Comparison of ENCODE assay signal across 7 mouse cellular contexts in the genomic region with DNA sequence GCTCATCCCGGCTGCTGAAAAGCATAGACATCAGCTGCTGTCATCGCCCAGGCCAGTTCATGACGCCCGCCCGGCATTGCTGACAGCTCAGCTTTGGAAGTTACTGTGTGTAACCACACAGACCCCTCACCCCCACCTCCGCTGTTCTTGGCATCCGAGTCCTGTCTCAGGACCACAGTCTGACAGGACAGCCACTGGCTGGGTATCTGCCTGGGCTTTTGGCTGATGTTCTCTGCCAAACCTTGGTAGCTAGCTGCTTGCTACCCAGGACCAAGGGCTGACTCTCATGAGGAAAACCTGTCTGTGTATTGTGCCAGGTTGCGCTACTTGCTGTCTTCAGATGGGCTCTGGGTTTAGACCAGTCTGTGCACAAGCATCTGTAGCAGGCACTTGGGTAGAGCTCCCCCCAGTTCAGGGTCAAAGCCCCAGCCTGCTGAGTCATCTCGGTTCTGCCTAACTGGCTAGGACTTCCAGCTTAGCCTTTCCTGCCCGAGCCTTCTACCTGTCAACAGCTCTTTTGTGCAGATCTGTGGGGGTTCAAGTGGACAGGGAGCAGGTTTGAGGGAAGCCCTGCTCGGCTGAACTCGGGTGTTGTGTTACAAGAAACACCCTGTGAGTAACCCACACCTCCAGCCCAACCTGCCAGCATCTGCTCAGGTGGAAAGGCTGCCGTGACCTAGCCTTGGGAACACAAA.
DNase-seq lines count a peak whose midpoint lies in the region; ATAC-seq and TF ChIP-seq lines count a peak whose summit lies in the region.

No protein-coding gene starts in this region.

- H3K9me3 ChIP-seq in intestine, embryonic 16.5 days (ENCODE audit: control insufficient read depth, low read length), result no peaks in the 10 kb centered on the region
- H3K9me3 ChIP-seq in lung, embryonic 14.5 days (ENCODE audit: low read depth, low read length), result no peaks in the 10 kb centered on the region
- H3K9me3 ChIP-seq in stomach, embryonic 15.5 days, result no peaks in the 10 kb centered on the region

- H3K4me2 ChIP-seq in intestine, embryonic 16.5 days (ENCODE audit: low read depth, low read length), result peak overlapping the region; percentile 32
- H3K4me2 ChIP-seq in lung, embryonic 14.5 days, result peak overlapping the region; percentile 56
- peak overlapping the region; percentile 50 for H3K4me2 ChIP-seq in stomach, embryonic 15.5 days

- peak overlapping the region; percentile 30 for H3K4me3 ChIP-seq in intestine, embryonic 16.5 days (ENCODE audit: low read length)
- H3K4me3 ChIP-seq in lung, embryonic 14.5 days (ENCODE audit: low read depth, low read length), result 0 out of 2 replicates have a peak overlapping the region, but pooled peaks have one; percentile 5
- H3K4me3 ChIP-seq in stomach, embryonic 15.5 days (replicated peaks), result peak overlapping the region; percentile 11; the same call in 1 of the 2 replicates

- peak; percentile 84 to 92 for DNase-seq in adrenal gland, adult (ENCODE audit: inconsistent age in 2 of 2, low spot score in 1 of 2)
- DNase-seq in cerebellum, adult 9-10 months, result peak; percentile 42
- DNase-seq in gastrocnemius, postnatal 25 days, result peak; percentile 37
- DNase-seq in lung, embryonic 14.5 days, result peak; percentile 79
- DNase-seq in left cerebral cortex, adult 18-20 months (ENCODE audit: low spot score in 2 of 2), result no peak

- 33% methylated on average over 13 of the region's 13 CpGs for WGBS in intestine, embryonic 16.5 days
- 21% methylated on average over 13 of the region's 13 CpGs for WGBS in lung, embryonic 14.5 days
- 28% methylated on average over 13 of the region's 13 CpGs for WGBS in stomach, embryonic 15.5 days

- no peaks in the 10 kb centered on the region for H3K27me3 ChIP-seq in intestine, embryonic 16.5 days (replicated peaks; ENCODE audit: control insufficient read depth, insufficient read depth, low read length)
- H3K27me3 ChIP-seq in lung, embryonic 14.5 days (ENCODE audit: insufficient read depth, low read length), result no peaks in the 10 kb centered on the region
- no peaks in the 10 kb centered on the region for H3K27me3 ChIP-seq in stomach, embryonic 15.5 days (replicated peaks)

- peak overlapping the region; percentile 59; the same call in 1 of the 2 replicates for H3K9ac ChIP-seq in intestine, embryonic 16.5 days (ENCODE audit: low read depth, low read length)
- H3K9ac ChIP-seq in lung, embryonic 14.5 days, result peak overlapping the region; percentile 27
- no peak overlapping the region for H3K9ac ChIP-seq in stomach, embryonic 15.5 days

- no peaks in the 10 kb centered on the region for H3K36me3 ChIP-seq in intestine, embryonic 16.5 days (ENCODE audit: control insufficient read depth, insufficient read depth, low read length)
- no peaks in the 10 kb centered on the region for H3K36me3 ChIP-seq in lung, embryonic 14.5 days (ENCODE audit: insufficient read depth)
- H3K36me3 ChIP-seq in stomach, embryonic 15.5 days, result no peaks in the 10 kb centered on the region

- peaks cover 39% of the 10 kb centered on the region for H3K4me1 ChIP-seq in intestine, embryonic 16.5 days (ENCODE audit: control insufficient read depth, insufficient read depth, low read length)
- peaks cover 34% of the 10 kb centered on the region for H3K4me1 ChIP-seq in lung, embryonic 14.5 days (ENCODE audit: insufficient read depth)
- peaks cover 39% of the 10 kb centered on the region for H3K4me1 ChIP-seq in stomach, embryonic 15.5 days

- peak overlapping the region; percentile 85 for H3K27ac ChIP-seq in intestine, embryonic 16.5 days (ENCODE audit: low read length)
- peak overlapping the region; percentile 79 for H3K27ac ChIP-seq in lung, embryonic 14.5 days (ENCODE audit: low read depth)
- peak overlapping the region; percentile 84 for H3K27ac ChIP-seq in stomach, embryonic 15.5 days

- TF ChIP-seq CTCF in lung, embryonic 14.5 days (IDR thresholded peaks at IDR 0.05; ENCODE audit: low read depth), result no peak

- ATAC-seq in intestine, embryonic 16.5 days, result peak; percentile 69
- ATAC-seq in lung, embryonic 14.5 days (ENCODE audit: insufficient read depth), result peak; percentile 81
- peak; percentile 37; the same call in 1 of the 2 replicates for ATAC-seq in stomach, embryonic 15.5 days (ENCODE audit: insufficient read depth, low FRiP score, low read depth)

Comparison
In these comparisons a context has a peak if more than half of its experiments do, and no peak if none do; other contexts are left out.
1. DNase-seq: peak in adrenal gland, adult (2 of 2), cerebellum, adult 9-10 months (single experiment), gastrocnemius, postnatal 25 days (single experiment) and lung, embryonic 14.5 days (single experiment); none in left cerebral cortex, adult 18-20 months (0 of 2).
2. Peak in every context shown above with its lines, with median percentiles within 50 percentile points of each other: ATAC-seq, H3K27ac ChIP-seq, H3K4me2 ChIP-seq and H3K4me3 ChIP-seq.